Mouse (Mus musculus): ENCODE measurements around the gene Itpkb.

Gene Itpkb

DNA sequence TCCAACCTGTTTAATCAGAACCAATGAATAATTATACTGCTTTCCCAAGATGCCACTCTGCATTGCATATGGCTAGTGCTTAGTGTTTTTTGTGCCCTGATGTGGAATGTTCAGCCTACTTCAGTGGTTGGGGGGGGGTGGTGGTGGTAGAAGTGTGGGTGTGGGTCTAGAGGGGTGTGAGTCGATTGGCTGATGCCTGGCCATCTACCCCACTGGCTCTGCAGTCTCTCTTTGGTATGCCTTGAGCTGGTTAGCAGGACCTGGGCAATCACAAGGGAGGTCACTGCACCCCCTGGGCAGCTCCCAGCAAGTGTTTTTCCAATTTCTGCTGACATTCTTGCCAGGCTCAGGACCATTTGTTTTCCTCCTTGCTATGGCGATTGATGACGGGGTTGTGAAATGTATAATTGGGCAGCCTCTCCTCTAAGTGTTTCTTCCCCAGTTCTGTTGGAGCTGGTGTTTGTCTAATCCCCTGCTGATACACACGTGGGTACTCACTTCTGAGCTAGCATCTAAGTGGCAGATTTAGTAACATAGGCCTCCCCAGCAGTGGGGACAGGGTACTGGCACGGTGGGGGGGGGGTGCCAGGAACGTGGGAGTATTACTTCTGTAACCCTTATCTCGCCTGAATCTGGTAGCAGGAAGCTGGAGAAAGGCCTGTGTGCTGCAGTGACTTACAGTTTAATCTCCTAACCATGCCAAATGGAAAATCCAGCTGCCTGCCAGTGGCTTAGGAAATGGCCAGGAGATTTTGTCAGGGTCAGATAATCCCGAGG lies 13.3 kb downstream of the Itpkb start:
- DNase-seq (ENCODE audit: low spot score in 2 of 2), result no peak

DNA sequence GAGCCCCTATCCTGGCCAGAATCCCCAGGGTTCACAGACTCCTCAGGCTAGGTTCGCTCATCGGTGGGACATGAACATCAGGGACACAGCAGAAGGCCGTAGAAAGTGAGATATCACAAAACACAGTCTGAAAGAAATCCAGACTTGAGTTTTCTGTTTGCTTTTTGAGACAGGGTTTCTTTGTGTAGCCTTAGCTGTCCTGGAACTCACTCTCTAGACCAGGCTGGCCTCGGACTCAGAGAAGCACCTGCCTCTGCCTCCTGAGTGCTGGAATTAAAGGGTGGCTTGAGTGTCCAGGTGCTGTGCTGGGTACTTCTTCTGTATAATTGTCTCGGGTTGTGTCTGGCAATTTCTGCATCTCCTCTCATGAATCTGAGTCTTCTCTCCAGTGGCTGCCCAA lies 14.8 kb downstream of the Itpkb start:
- no peak for DNase-seq (ENCODE audit: low spot score in 2 of 2)

DNA sequence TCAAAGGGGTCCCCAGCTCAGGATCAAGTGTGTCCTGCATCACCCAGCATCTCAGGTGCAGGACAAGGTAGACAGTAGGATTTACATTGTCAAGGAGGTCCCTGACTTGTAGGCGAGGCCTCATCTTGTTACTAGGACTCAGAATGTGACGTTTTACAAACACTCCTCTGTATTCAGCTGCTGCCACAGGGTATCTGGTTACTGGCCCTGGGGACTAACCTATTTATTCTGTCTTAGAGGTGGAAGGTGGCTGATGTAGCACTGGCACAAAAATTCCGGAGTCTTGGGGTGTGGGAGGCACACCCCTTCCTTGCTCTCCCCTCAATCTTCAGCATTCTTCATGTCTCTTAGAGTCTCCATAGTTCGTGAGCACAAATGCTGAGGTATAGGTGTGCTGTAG lies 16.8 kb downstream of the Itpkb start:
- DNase-seq (ENCODE audit: low spot score in 2 of 2), result no peak

DNA sequence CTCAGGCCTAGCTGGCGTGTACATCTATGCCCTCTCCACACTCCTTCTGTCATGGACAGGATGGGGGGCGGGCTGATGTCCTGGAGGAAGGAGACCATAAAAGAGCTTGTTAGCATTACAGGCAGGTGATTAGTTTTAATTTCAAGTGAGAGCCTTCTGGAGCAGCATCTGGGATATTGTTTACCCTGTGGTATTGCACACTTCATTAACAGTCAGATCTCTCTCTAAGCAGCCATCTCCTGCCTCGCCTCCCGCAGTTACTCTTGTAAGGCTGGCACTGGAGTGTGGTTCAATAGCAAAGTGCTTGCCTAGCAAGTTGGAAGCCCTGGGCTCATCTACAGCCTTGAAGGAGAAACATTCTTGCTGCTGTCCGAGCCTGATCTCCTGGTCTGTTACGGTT lies 17.6 kb downstream of the Itpkb start:
- DNase-seq (ENCODE audit: low spot score in 2 of 2), result no peak

DNA sequence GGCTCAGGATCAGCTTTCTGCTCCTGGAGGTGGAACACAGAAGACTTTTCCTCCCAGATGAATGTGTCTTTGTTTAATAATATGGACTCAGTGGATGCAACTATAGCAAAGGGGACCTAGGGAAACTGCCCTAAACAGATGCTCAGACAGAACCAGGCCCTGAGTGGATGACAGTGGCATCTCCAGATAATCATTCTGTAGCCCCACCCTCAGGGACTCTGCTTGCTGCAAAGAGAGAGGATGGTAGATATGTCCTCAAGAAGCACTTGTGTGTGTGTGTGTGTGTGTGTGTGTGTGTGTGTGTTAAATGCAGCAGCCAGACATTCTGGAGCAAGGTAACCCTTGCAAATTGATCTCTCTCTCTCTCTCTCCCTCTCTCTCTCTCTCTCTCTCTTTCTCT lies 18.8 kb downstream of the Itpkb start:
- DNase-seq (ENCODE audit: low spot score in 2 of 2), result no peak

DNA sequence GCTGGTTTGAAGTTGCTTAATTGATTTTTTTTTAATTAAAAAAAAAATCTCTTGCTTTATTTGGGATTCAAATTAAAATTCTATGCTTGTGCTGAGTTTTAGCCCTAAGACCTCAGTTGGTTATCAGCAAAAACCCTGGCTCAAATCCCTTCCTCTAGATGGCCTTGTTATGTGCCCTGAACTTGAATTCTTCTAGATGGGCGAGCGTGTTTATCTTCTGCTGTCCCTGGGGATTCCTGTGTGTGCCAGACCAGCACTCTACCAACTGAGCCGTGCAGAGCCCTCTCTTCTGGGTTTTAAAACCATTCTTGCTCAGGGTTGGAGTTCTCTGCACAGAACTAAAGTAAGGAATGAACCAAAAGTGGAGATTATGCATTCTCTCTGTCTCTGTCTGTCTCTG lies 22.0 kb downstream of the Itpkb start:
- DNase-seq (ENCODE audit: low spot score in 2 of 2), result no peak

DNA sequence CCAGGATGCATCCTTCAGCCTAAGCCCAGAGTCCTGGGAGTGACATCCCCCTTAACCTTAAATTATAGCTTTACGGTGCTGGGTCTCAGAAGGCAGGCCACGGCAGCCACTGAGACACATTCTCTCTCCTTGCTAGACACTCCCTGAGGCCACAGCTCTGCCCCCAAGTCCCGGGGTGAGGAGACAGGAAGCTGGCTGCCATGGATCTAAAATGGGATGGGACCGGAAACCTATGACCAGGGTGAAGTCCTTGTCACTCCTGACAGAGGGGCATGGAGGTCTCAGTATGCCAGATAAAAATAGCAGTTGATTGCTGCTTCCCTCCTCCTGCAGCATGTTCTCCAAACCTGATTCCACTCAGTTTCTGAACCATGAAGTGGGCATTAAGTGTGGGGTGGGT lies 23.8 kb downstream of the Itpkb start:
- no peak for DNase-seq (ENCODE audit: low spot score in 2 of 2)

DNA sequence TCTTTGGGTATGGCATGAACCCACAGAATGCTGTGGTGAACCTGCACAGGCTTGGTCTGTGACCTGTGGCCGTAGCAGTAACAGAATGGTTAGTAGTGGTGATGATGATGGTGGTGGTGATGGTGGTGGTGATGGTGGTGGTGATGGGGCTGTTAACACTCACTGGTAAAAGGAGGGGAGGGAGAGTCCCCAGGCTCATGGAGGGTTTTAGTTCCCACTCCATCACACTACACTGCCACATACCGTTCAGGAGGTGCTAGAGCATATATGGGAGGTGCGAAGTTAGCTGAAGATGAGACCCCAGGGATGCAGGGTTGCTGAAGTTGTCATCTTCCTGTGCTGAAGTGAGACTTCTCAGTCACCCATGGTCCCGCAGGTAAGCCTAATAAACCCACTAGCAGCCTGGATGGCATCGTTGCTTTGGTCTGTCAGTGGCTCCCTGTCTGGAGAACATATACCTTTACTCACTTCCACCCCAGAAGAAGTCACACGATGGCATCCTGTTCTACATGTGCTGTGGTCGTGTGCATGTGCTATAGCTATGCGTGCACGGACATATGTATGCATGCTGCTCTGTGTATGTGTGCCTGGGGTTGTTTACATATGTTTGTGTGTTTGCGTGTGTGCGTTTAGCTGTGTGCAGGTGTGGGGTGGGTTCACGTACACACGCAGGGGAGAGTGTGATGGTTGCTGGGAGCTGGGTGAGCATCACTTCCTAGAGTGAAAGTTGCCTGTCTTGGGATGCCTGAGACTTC lies 24.9 kb downstream of the Itpkb start:
- no peak for DNase-seq (ENCODE audit: low spot score in 2 of 2)

DNA sequence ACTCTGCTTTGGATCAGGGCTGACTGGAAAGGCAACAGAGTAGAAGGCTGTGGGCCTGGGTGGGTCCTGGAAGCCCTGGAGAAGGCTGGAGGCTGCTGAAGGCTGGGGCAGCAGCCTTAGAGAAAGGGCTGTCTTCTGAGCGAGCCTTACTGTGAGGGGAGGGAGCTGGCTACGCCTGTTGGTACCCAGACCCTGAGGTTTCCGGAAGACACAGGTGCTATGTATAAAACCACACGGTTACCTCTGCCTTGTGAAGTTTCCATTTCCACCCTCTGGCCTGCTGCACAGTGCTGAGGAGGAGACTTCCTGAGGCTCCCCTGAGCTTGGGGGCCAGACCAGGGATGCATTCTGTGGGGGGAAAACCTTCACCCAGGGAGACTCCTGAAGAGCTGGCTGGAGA lies 25.9 kb downstream of the Itpkb start:
- no peak for DNase-seq (ENCODE audit: low spot score in 2 of 2)

DNA sequence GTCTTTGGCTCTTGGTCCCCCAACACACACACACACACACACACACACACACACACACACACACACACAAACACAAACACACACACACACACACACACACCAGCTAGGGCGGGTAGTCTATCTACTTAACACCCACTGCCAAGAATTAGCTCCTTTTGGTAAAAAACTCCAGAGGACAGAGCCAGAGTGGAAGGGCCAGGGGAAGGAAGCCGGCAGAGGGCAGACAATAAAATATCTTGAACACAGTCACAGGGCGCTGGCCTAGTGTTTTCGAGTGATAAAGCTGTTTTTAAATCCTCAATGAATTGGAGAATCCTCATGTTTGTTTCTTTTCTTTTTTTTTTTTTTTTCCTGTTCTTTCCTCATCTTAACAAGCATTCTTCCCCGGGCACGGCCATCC lies 26.6 kb downstream of the Itpkb start:
- no peak for DNase-seq (ENCODE audit: low spot score in 2 of 2)

DNA sequence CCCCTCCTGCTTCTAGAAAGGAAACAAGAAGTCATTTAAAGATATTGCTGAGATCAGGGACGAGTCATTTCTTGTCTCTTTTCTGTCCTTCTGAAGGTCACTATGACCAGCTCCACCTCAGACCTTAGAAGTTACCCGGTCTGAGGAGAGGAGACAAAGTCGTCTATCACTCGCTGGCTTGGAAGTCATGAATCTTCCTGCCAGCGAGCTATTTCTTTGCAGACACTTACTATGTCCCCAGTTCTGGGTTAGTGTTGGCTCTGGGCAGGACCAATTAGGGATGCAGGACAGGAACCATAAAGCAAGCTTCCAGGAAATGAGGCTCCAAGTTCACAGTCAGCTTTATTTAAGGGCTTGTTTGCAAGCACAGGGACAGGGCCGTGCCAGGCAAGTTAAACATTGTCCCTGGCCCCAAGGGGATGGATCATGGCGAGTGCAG lies 27.6 kb downstream of the Itpkb start:
- DNase-seq (ENCODE audit: low spot score in 2 of 2), result no peak

DNA sequence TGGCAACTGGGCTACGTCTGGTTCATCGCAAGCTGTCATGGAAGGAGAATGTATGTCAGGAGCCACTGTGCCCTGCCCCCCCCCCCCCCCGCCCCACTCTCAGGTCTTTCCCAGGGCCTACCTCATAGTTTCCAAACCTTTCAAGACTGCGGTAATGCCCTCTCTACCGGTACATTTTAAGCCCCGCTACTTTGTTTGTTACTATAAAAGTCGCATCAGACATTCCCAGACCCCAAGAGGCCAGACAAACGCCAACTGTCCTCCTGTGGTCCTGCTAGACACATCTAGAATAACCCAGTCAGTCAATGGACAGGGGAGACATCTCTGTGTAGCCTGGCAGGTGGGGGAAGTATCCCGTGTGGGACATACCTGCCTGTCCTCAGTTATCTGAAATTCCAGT lies 28.2 kb downstream of the Itpkb start:
- DNase-seq (ENCODE audit: low spot score in 2 of 2), result no peak

DNA sequence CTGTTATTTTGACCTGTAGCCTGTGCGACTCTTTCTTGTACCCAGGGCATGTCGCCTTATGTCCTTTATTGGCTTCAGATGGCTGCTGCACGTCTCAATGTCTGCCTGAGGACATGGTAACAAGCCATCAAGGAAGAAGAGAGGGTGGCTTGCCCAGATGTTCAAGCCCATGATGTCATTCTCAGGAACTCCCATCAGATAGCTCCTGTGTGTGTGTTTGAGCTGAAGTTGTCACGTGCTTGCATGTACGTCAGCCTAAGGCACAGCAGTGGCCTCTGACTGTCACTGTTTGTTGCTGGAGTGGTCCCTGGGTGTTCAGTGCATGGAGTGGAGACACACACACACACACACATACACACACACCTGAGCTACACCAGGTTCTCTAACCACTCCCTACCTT lies 29.0 kb downstream of the Itpkb start:
- no peak for DNase-seq (ENCODE audit: low spot score in 2 of 2)

DNA sequence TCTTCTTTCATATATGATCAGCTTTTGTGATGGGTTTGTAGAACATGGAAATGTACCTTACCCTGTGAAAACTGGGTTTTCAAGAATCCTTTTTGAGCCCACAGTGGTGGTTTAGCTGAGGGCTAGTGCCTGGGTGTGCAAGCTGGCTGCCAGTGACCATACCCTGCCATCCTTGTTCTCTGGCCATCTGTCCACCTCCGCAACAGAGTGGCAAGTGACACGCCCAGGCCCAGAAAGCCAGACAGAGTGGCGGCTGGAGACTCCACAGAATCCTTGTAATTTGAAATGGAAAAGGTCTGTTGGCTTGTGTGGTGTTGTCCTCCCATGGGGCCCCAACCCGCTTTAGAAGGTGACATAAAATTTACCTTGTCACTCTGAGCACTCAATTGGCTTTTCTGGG lies 31.9 kb downstream of the Itpkb start:
- DNase-seq (ENCODE audit: low spot score in 2 of 2), result no peak

DNA sequence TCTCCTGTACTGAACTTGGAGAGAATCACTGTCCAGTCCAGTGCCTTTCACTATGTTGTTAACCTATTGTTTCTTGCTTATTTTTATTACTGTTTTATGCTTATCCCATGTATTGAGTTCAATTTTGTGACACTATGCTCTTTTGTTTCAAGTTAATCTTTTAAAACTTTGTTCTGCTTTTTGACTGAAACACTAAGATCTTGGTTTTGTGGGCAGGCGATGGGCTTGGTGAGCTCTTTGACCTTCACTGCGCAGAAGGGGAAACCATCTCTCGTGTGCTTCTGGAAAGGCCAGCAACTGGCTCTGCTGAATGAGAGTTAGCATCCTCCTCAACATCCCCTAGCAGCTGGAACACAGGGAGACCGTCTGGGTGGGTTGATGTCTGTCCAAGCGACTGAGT lies 32.6 kb downstream of the Itpkb start:
- no peak for DNase-seq (ENCODE audit: low spot score in 2 of 2)

DNA sequence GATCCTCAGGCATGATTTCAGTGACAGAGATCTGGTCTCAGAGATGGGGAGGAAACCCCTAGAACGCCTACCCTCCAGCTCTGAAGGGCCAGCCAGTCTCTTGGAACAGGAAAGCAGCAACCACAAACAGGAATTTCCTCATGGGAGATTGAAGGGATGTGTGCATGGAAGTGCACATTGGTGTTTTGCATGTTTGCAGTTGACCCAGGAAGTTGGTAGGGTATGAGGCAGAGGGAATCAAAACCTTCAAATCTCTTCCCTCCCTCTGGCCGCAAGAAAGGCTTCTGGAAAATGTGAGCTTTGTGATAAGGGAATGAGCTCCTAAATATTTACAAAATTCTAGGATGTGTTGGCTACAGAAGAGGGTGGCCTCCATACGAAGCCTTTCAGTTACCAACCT lies 33.0 kb downstream of the Itpkb start:
- no peak for DNase-seq (ENCODE audit: low spot score in 2 of 2)

DNA sequence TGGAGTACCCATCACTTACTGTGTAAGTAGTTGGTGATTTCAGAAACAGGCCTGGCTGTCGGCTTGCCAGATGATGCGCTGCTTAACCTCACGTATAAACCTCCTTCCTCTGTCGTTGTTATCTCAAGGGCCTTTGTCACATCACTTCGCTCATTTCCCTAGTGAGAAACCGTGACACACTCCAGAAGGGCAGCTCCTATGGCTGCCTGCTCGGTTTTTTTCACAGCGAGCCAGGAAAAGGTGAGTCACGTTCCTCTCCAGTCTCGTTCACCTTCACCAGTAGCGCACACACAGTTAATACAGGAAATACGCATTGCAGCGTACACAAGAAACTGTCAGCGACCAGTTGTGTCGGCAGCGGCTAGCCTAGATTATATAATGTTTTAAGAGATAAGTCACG lies 33.7 kb downstream of the Itpkb start:
- DNase-seq (ENCODE audit: low spot score in 2 of 2), result no peak

DNA sequence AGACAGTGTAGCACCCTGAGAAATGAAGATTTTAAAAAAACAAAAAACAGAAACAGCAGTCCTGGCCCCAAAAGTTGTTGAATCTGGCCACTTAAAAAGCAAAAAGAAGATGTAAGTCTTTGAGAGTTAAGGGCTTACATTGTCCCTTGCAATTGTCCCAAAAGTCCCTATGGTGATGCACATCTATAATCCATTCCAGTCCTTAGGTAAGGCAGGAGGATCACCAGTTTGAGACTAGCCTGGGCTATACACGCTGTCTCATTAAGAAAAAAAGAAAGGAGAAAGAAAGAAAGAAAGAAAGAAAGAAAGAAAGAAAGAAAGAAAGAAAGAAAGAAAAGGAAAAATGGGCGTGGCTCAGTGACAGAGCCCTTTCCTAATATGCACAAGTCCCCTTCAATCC lies 34.4 kb downstream of the Itpkb start:
- no peak for DNase-seq (ENCODE audit: low spot score in 2 of 2)

DNA sequence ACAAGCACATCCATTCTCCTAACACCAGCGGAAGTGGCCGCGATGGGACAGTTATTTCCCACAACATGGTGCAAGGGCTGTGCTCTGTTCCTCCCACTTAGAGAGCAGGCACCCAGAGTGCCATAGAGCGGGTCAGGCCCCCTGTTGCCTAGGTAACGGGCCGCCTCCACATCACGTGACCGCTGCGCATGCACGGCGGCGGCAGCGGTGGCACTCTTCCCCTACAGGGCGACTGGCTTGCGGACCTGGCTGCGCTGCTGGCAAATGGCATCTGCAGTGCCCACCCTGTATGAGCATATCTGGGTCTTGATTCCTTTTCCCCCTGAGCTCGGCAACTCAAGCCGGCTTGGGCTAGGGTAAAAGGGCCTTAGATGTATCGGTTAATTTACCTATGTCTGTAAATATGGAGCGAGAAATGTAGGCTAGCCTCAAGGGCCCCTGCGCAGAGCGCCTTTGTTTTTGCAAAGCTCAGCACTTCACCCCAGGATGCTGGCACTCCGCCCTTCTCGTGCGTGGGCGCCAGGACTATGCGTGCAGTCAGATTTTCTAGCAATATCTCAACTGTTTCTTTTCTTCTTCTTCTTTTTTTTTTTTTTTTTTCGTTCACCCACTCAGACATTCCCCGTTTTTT lies 35.0 kb downstream of the Itpkb start:
- peak; percentile 90 to 94 for DNase-seq (ENCODE audit: low spot score in 2 of 2)

DNA sequence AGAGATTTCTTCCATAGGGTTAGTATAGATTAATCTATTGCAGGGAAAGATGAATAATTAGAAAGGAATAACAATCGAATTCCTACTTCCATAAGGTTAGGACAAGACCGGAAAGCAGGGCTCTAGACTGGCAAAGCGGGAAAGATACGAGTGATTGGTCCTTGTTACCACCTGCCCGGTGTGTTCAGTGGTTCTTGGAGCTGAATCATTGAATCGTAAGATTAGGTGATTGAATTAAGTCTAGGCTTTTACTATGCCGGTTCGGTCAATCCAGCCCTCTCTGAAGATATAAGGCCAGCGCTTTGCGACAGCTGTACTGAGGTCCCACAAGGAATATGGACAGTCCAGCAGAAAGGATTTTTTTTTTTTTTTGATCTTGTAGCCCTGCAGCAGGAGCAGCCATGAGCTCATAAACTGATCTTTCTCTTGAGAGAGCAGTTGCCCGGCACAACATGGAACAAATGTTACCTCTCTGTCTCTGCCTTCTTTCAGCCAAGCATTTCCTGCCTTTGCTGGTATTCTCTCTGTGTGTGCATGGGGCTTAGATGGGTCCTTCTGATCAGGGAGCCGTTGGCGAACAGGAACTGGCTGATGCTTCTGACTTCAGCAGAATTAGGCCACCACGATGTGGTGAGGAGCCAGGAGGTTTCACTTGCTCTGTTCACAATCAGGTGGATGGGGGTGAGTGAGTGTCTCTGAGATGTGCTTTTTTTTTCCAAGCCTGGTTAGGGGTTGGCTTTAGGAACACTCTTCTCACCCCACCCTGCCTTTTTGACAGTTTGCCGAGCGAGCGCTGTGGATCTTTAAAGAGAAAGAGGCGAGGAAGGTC lies 35.9 kb downstream of the Itpkb start:
- no peak for DNase-seq (ENCODE audit: low spot score in 2 of 2)

DNA sequence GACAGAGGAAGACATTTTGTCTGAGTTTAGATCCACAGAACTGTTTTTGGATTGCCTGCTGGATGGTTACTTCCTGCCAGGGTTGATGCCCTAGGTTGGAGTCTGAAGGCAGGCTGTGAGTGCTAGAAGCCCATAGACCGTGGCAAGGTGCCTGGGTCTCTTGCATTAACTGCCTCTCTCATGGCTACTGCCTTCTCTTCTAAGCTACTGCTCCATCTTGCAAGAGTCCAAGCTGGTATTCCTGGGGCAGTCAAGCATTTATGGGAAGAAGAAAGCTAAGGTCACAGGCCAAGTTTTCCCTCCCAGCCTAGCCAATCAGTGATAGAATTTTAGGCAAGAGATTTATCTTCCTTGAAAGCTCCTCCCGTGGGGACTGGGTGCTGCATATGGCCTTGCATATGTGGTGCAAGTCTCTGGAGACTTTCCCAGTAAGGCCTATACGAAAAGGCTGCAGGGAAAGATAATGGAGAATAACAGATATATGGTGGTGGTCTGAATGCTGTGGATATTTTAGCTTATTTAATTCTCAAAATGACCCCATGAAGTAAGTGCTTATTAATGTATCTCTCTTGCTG lies 36.8 kb downstream of the Itpkb start:
- DNase-seq (ENCODE audit: low spot score in 2 of 2), result no peak

DNA sequence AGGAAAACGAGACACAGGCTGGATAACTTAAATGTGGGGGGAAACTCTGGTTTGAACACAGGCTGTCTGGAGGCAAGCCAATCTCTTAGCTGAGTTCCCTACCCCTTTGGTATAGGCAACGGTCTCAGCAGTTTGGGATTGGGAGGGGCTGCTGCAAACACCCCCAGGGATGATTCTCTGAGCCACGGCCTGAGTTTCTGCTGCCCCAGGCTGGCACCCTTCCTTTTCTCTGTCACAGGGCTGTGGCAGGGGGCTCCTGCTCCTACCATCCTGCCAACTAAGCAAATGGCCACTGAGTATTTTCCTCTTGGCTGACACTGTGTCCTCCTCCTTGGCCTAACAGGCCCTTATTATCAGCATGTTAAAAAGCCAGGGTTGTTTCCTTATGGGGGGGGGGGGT lies 37.3 kb downstream of the Itpkb start:
- DNase-seq (ENCODE audit: low spot score in 2 of 2), result no peak

Measured in right cerebral cortex, adult 2 months (tissue).